Mouse (Mus musculus) adrenal gland, adult (tissue): ENCODE results near the gene Slc25a40.
A peak's percentile ranks its signal among the peaks of the same experiment; 100 is the strongest.

Experiments
- DNase-seq, 2 experiments: peaks; one replicate each; pipeline ENCODE4 v3.0.0; 2022 to 2023; ENCODE audit warnings: low spot score in 1 of 2; ENCODE audit not compliant: inconsistent age in 2 of 2

Slc25a40 gene

GRCm38 (mm10) chr5:8422157-8422931 lies at the start of gene Slc25a40, which contains the start of gene Dbf4:
Gene Slc25a40 (plus strand): TSS chr5:8422850.
Gene Dbf4 (minus strand): TSS chr5:8422716.
- peak; percentile 95 to 98 for DNase-seq

- peak in 1 of 2 experiments; percentile 2 for DNase-seq
Observed at GRCm38 (mm10) chr5:8373415-8373814, 49.2 kb upstream of the Slc25a40 start.

DNA sequence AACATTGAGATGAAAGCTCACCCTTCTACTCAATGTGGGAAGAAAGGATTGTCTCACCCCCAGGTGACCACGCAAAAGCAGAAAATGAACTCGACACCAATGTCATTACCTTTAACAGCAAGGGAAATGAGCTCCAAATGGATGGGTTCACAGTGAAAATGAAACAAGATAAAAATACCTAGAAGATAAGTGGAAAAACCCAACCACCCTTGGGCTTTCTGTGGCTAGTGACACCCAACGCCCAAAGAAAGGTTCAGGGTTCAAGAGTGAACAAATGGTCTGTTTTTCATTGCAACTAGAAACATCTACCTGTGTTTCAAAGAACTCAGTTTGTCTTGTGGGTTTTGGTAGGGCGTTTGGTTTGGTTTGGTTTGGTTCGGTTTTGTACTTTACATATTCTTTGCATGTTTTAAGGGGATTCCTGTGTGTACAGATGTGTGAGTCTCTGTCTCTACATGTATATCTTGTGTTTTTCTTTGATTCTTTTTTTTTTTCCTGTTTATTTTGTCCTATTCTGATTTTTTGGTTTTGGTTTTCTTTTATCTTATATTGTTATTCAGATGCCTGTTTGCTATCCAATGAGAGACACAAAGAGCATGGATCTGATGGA lies 48.2 kb upstream of the Slc25a40 start:
- DNase-seq: peak in 1 of 2 experiments; percentile 9

DNA sequence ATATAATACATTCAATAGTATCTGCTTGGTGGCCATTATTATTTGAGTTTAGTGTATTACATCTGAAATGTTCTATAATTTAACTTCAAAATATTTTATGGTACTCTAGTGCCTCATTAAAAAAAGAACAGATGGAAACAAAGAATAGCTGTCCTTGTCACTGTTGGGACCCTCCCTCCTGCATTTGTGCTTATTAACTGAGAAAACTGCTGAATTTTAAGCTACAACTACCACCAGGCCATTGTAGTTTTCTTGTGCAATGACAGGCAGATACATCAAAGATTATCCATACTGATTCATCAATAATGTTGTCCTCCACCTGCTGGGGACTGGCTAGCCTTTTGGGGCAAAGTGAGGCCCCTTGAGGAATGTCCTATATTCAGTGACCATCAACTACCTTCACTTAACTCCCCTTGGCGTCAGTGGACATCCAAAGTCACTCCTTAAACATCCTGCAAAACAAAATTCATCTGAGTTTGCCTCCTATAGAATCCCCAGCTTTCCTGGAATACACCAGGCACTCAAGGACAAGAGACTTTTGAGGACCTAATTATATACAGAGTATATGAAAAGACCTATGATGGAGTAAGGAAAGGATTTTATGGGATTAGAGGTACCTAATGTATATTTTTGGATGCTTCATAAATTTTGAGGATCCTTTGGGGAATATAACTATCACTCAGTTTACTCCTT lies 28.6 kb upstream of the Slc25a40 start:
- DNase-seq: peak in 1 of 2 experiments; percentile 10

GRCm38 (mm10) chr5:8397587-8398249 lies 24.9 kb upstream of the Slc25a40 start:
- DNase-seq: no peak

GRCm38 (mm10) chr5:8408746-8409145 lies 13.9 kb upstream of the Slc25a40 start:
- DNase-seq: peak in 1 of 2 experiments; percentile 21

DNA sequence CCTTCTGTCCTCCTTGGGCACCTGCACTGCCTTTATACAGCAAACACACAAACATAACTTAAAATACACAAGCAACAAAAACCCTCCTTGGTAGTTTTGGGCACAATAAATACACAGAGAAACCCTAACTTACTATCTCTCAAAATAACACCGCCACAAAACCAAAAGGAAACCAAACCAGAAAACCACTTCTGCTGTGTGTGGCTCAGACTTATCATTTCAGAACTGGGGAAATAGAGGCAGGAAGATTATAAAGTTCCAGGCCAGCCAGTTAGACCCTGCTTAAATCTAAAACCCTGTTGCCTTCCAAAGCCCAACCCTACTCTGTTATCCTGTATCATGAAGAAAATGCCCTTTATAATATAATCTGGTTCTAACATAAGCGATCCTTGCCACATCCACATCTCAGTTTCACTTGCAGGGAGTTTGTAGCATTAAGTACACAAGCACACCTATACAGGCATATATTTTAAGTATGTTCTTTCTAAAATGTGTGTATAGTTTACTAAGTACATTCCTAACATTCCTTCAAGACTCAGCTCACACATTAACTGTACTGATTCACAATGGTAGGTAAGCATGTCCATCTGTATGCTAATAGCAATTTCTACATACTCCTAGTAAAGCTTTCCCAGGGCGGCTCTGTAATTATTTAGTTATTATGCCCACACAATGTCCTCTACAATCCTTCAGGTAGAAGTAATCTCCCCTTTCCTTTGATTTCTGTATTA lies 5.8 kb upstream of the Slc25a40 start:
- DNase-seq: no peak

DNA sequence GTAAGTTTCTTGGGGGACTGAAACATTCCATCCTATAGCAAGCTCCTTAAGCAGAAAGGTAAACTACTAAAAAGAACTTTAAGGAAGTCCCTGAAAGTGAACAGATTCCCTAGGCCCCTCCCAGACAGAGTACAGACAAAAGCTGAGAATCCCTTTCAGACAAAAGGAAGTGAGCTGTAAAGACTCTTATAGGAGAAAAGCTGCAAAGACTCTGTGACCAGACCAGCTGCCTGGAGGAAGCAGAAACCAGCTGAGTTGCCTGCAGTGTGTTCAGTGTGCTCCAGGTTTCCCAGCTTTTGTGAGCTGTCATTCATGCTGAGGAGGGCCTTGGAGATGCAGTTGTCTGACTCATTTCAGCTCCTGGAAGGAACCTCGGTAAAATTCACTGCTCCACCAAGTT lies 5.2 kb upstream of the Slc25a40 start:
- DNase-seq: no peak

- no peak for DNase-seq
Observed at GRCm38 (mm10) chr5:8421424-8421823, 1.2 kb upstream of the Slc25a40 start.

- peak in 1 of 2 experiments; percentile 69 for DNase-seq
Observed at GRCm38 (mm10) chr5:8422932-8423928, 580 bp downstream of the Slc25a40 start.

GRCm38 (mm10) chr5:8424116-8424515 lies 1.5 kb downstream of the Slc25a40 start:
- DNase-seq: peak in 1 of 2 experiments; percentile 28

DNA sequence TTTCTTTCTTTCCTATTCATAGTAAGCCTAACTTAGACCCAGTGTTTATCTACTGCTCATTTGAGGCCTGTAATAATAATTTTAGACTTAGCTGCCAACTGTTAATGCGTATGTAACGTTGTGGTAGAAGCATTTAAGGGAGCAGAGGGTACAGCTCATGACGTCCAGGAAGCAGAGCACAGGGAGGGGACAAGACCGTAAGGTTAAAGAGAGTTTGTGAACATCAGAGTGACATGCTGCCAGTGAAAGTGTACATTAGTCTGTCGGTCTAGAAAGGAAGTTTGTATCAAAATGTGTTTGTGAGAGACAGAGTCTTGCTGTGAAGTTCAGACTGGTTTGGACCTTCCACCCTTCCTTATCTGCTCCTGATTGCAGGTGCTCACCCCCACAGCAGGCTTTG lies 3.2 kb downstream of the Slc25a40 start:
- DNase-seq: no peak

DNA sequence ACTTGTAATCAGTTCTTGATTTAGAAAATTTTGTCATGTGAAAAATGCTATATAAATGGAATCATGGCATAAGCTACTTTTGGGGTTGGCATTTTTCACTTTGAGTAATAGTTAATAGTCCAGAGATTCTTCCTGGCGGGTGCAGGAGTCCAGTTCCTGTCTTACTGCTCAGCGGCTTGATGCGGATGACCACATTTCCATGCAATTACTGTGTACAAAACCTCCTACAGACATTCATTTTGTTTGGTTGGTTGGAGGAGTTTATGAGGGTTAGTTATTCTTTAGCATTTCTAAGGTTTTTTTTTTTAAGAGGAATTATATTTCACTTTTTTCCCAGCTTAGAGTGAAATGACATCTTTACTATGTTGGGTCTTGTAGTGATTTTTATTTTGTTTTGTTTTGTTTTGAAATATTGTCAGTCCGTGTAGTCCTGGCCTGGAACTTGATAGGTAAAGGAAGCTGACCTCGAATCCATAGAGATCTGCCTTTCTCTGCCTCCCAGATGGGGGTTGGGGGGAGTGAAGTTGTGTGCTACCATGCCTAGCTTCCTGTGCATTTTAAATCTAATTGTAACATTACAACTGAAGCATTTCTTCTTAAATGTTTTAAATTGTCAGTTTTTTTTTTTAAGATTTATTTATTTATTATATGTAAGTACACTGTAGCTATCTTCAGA lies 15.0 kb downstream of the Slc25a40 start:
- DNase-seq: no peak

DNA sequence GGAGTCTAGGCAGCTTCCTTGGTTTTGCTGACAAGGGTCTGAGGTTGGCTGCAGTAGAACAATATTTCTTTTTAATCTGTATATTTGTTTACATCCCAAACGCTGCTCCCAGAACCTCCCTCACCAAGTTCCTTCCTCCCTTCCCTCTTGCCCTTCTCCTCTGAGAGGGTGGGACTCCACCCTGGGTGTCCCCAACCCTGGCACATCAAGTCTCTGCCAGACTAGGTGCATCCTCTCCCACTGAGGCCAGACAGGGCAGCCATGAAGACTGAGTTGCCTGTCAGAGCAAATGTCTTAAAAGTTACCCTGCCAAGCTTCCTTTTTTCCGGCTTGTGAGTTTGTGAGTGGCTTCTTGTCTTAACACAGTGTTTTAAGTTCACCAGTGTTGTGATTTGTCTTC lies 16.4 kb downstream of the Slc25a40 start:
- no peak for DNase-seq

GRCm38 (mm10) chr5:8455565-8455964 lies 32.9 kb downstream of the Slc25a40 start:
- DNase-seq: no peak

DNA sequence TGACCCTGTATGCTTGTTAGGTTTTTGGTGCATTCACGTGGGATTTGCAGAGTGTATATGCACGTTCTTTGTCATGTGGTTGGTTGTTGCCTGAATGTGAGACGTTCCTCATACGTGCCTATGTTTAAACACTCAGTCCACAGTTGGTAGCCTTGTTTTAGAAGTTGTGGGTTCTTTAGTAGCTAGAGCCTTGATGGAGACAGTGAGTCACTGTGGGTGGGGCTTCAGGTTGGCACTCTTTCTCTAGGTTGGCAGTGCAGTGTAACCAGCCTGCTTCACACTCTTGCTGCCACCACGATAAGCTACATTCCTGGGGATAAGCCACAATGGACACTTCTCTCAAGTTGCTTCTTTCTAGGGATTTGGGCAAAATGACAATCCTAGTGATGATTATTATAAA lies 33.9 kb downstream of the Slc25a40 start:
- DNase-seq: peak; percentile 5 to 39

- DNase-seq: no peak
Observed at GRCm38 (mm10) chr5:8487989-8488700, 65.5 kb downstream of the Slc25a40 start.

GRCm38 (mm10) chr5:8488701-8489297 lies 66.1 kb downstream of the Slc25a40 start:
- no peak for DNase-seq
